Mouse (Mus musculus) spleen, adult 2 months (tissue): ENCODE measurements around the gene Kdm5b. TPM values are rescaled to one million over a fixed set of nuclear protein-coding genes. Genes with fewer than 3 reads are reported as not detected.

Source experiments
- DNase-seq, 2 experiments: peaks; one replicate each; pipeline versions ENCODE4 v3.0.0 to v3.0.0-alpha.2; 2012 to 2021; ENCODE audit warnings: low spot score in 2 of 2, low read depth in 1 of 2
- H3K27ac ChIP-seq: fragments of 200-500 bp; 2 replicates; pipeline ENCODE4 v1.5.1; 2012; ENCODE audit warnings: low read length, inconsistent platforms; ENCODE audit not compliant: insufficient read depth
- H3K27me3 ChIP-seq: fragments of 200-500 bp; 2 replicates; pipeline ENCODE4 v1.6.1; 2012; ENCODE audit warnings: mild to moderate bottlenecking, moderate library complexity, low read length, inconsistent platforms; ENCODE audit not compliant: control insufficient read depth, insufficient read depth
- H3K36me3 ChIP-seq: fragments of 200-500 bp; 2 replicates; pipeline ENCODE4 v1.6.1; 2012; ENCODE audit warnings: mild to moderate bottlenecking, low read length, inconsistent platforms; ENCODE audit not compliant: control insufficient read depth, insufficient read depth
- H3K4me1 ChIP-seq: fragments of 200-500 bp; 2 replicates; pipeline ENCODE4 v1.6.1; 2011; ENCODE audit warnings: inconsistent platforms; ENCODE audit not compliant: control insufficient read depth, insufficient read depth, insufficient read length
- H3K4me3 ChIP-seq: fragments of 200-500 bp; 2 replicates; pipeline ENCODE4 v1.5.1; 2011; ENCODE audit warnings: mild to moderate bottlenecking, inconsistent platforms; ENCODE audit not compliant: insufficient read depth, insufficient read length; ENCODE audit errors: extremely low read depth
- CTCF ChIP-seq: fragments of 200-500 bp; IDR thresholded peaks from 2 replicates; pipeline ENCODE4 v1.5.1; 2011; ENCODE audit warnings: mild to moderate bottlenecking, inconsistent platforms; ENCODE audit not compliant: insufficient read depth, insufficient read length, insufficient replicate concordance; ENCODE audit errors: extremely low read depth
- POLR2A ChIP-seq: fragments of 200-500 bp; IDR thresholded peaks from 2 replicates; pipeline ENCODE4 v1.6.1; 2011; ENCODE audit warnings: low read depth, low read length, inconsistent platforms
- WGBS: fragments of 180-500 bp; shearing (Covaris S2); methylation state at CpG from one replicate; pipeline ENCODE4 v1.1.7; 2018; 5-methylcytosine and 5-hydroxymethylcytosine counted together
- polyA plus RNA-seq: library from polyadenylated mRNA; depleted of rRNA; stranded (reverse); fragments of >200 nt; gene quantifications from 2 replicates; pipeline ENCODE4 v1.2.3, GENCODE M21; 2012; rRNA removed

Kdm5b gene
- 4.8 and 6.2 TPM in 2 replicates for polyA plus RNA-seq

GRCm38 (mm10) chr1:134559976-134560375, at the start of gene Kdm5b:
Gene Kdm5b, plus strand, starts transcription at chr1:134560171.
- Histone ChIP-seq H3K4me3 (peak within 1 kb of the TSS; percentile 89), H3K4me1 (peaks cover 10% of the 10 kb centered on the region), H3K36me3 (no peaks in the 10 kb centered on the region), H3K27me3 (0 out of 2 replicates have a peak, but pooled peaks cover 2% of the 10 kb centered on the region), H3K27ac (peak within 1 kb of the TSS; percentile 64)
- TF ChIP-seq CTCF = no peak
- TF ChIP-seq POLR2A = peak; percentile 95
- WGBS = under 1% methylated on average over 34 of the region's 34 CpGs
- DNase-seq = peak; percentile 62 to 89

DNA sequence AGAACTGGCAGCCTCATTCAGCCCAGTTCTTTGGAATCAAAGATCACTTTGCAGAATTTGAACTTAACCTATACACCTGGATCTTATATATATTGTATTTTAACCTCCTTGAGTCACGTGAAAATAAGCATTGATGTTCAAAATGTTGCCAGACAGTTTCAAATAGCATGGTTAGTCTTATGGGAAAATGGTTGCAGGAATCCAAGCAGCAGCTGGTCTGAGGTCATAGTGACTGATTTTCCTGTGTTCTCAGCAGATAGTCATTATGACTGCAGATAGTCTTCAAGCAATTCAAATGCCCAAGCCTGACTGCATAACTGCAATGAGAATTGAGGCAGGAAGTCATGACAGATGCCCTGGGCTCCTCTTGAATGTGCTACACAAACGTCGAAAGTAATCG, 47.8 kb upstream of the Kdm5b start:
- TF ChIP-seq POLR2A (no peak), CTCF (no peak)
- H3K36me3 ChIP-seq = peaks cover 4% of the 10 kb centered on the region
- 56% methylated on average over 4 of the region's 4 CpGs for WGBS
- DNase-seq = no peak
- H3K27me3 ChIP-seq = peaks cover 6% of the 10 kb centered on the region; the same call in 1 of the 2 replicates
- H3K27ac ChIP-seq = no peak overlapping the region
- no peaks in the 10 kb centered on the region for H3K4me1 ChIP-seq
- no peak overlapping the region for H3K4me3 ChIP-seq

DNA sequence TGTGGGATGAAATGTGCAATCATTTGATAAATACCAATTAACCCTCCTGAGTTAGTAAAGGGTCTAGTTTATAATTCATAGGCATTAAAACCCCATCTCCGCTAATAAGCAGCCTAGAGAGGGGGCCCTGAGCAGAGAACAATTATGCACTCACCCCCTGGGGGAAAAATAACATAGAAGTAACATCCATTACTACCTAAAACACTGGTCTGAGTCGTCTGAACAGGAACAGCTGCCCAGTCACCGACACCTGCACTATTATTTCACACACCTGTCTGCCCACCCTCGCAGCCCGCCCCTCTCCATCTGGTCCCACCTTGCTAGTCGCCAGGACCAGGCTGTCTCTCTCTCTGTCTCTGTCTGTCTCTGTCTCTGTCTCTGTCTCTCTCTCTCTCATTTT, 47.4 kb upstream of the Kdm5b start:
- Histone ChIP-seq H3K27me3 (peaks cover 6% of the 10 kb centered on the region; the same call in 1 of the 2 replicates), H3K4me1 (no peaks in the 10 kb centered on the region)
- WGBS = 80% methylated on average over 6 of the region's 6 CpGs

GRCm38 (mm10) chr1:134513312-134513860, 46.6 kb upstream of the Kdm5b start:
- Histone ChIP-seq H3K4me3 (peak overlapping the region; percentile 6; the same call in 1 of the 2 replicates), H3K27me3 (peaks cover 6% of the 10 kb centered on the region; the same call in 1 of the 2 replicates), H3K4me1 (no peaks in the 10 kb centered on the region), H3K27ac (no peak overlapping the region), H3K36me3 (no peaks in the 10 kb centered on the region)
- 6% methylated on average over 38 of the region's 38 CpGs for WGBS
- no peak for TF ChIP-seq CTCF
- no peak for TF ChIP-seq POLR2A
- DNase-seq = no peak

More for the DNA sequence above, 47.4 kb upstream of the Kdm5b start:
- DNase-seq = no peak
- Histone ChIP-seq H3K36me3 (peaks cover under 1% of the 10 kb centered on the region; the same call in 1 of the 2 replicates), H3K27ac (no peak overlapping the region), H3K4me3 (no peak overlapping the region)
- no peak for TF ChIP-seq CTCF
- no peak for TF ChIP-seq POLR2A

DNA sequence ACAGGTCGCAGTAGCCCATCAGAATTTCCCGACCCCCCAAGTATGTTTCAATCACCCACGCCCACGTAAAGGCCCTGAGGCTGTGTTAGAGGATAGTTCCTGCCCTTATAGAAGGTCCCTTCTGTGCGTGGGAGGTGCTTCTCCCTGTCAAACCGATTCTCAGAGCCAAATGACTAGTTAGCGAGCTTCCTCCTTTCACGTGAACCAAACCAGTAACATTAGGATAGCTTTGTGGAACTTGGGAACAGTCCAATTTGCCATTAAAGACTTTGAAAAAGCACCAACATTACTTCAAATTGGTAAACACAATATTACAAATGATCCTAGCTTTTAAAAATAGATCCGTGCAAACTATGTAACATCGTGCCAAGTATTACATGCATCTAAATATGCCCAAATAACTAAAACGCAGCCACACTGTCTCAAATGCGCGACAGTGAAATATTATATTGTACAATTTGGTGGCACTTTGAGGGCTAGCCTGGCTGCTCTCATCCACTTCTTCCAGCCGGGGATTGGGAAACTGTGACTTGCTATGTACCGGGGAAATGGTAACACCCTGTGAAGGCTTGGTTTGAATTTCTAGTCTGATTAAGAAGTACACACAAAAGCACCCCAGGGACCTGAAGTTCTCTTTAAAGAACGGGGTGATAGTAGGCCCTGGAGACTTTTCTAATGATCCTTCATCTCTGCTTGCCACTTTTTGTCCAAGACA, 45.9 kb upstream of the Kdm5b start:
- WGBS = 51% methylated on average over 16 of the region's 16 CpGs
- Histone ChIP-seq H3K27ac (no peak overlapping the region), H3K36me3 (no peaks in the 10 kb centered on the region), H3K27me3 (peaks cover 6% of the 10 kb centered on the region; the same call in 1 of the 2 replicates), H3K4me1 (no peaks in the 10 kb centered on the region), H3K4me3 (no peak overlapping the region; the same call in 1 of the 2 replicates)
- no peak for DNase-seq
- no peak for TF ChIP-seq CTCF
- TF ChIP-seq POLR2A = no peak

GRCm38 (mm10) chr1:134515891-134516290, 44.1 kb upstream of the Kdm5b start:
- Histone ChIP-seq H3K4me1 (no peaks in the 10 kb centered on the region), H3K27ac (no peak overlapping the region), H3K27me3 (peaks cover 6% of the 10 kb centered on the region; the same call in 1 of the 2 replicates), H3K4me3 (no peak overlapping the region), H3K36me3 (no peaks in the 10 kb centered on the region)
- 79% methylated on average over 2 of the region's 2 CpGs for WGBS
- DNase-seq = no peak
- TF ChIP-seq CTCF = no peak
- no peak for TF ChIP-seq POLR2A
